ENCODE assay signal across 1 mouse cellular context in genomic region chr11:58235152-58235551, GRCm38 (mm10).
TF ChIP-seq lines count a peak whose summit lies in the region.

No protein-coding gene starts in this region.

TF ChIP-seq in CH12.LX, 34 proteins besides CTCF, POLR2A, EP300 and RAD21:
- TF ChIP-seq UBTF (IDR thresholded peaks at IDR 0.05; ENCODE audit: low read depth, low read length) (no peak), MEF2A (IDR thresholded peaks at IDR 0.05; ENCODE audit: borderline replicate concordance, low read depth, low read length) (peak; percentile 82), SMC3 (IDR thresholded peaks at IDR 0.05; ENCODE audit: low read depth, low read length) (peak; percentile 95), POLR2AphosphoS2 (IDR thresholded peaks at IDR 0.05; ENCODE audit: low read depth, low read length) (no peak), ZKSCAN1 (IDR thresholded peaks at IDR 0.05; ENCODE audit: borderline replicate concordance, low read depth, low read length) (no peak), CHD1 (IDR thresholded peaks at IDR 0.05; ENCODE audit: low read depth, low read length) (no peak), JUND (conservative IDR thresholded peaks at IDR 0.05; ENCODE audit: low read depth, low read length) (peak; percentile 70), MAZ (IDR thresholded peaks at IDR 0.05; ENCODE audit: low read depth, low read length) (peak; percentile 88), ETS1 (conservative IDR thresholded peaks at IDR 0.05; ENCODE audit: low read depth, low read length) (peak; percentile 48), USF2 (conservative IDR thresholded peaks at IDR 0.05; ENCODE audit: low read depth, low read length) (no peak), ZC3H11A (IDR thresholded peaks at IDR 0.05; ENCODE audit: low read depth, low read length) (peak; percentile 66), KAT2A (IDR thresholded peaks at IDR 0.05; ENCODE audit: insufficient replicate concordance, low read length) (no peak), ZMIZ1 (IDR thresholded peaks at IDR 0.05; ENCODE audit: low read depth, low read length) (no peak), RCOR1 (conservative IDR thresholded peaks at IDR 0.05; ENCODE audit: low read depth, low read length) (0 out of 2 replicates have a peak, but pooled peaks have one; percentile 74), ELF1 (IDR thresholded peaks at IDR 0.05; ENCODE audit: low read depth, low read length) (peak; percentile 75), HCFC1 (IDR thresholded peaks at IDR 0.05; ENCODE audit: low read depth, low read length) (peak; percentile 52; the same call in 1 of the 2 replicates), BHLHE40 (IDR thresholded peaks at IDR 0.05; ENCODE audit: low read depth, low read length) (no peak; the same call in 1 of the 2 replicates), TBP (conservative IDR thresholded peaks at IDR 0.05; ENCODE audit: low read depth, low read length) (no peak), ZNF384 (IDR thresholded peaks at IDR 0.05; ENCODE audit: low read depth, low read length) (peak; percentile 45; the same call in 1 of the 2 replicates), CHD2 (IDR thresholded peaks at IDR 0.05; ENCODE audit: low read length) (no peak), JUN (IDR thresholded peaks at IDR 0.05; ENCODE audit: insufficient read depth, low read depth, low read length) (no peak), MXI1 (IDR thresholded peaks at IDR 0.05; ENCODE audit: low read depth, low read length) (peak; percentile 91), NELFE (IDR thresholded peaks at IDR 0.05; ENCODE audit: low read depth, low read length) (peak; percentile 54; the same call in 1 of the 2 replicates), PAX5 (IDR thresholded peaks at IDR 0.05; ENCODE audit: low read length) (no peak), SIN3A (IDR thresholded peaks at IDR 0.05; ENCODE audit: low read length) (no peak; the same call in 1 of the 2 replicates), TCF12 (IDR thresholded peaks at IDR 0.05; ENCODE audit: low read depth, low read length) (peak; percentile 77), NRF1 (IDR thresholded peaks at IDR 0.05; ENCODE audit: low read depth, low read length) (peak; percentile 36; the same call in 1 of the 2 replicates), E2F4 (IDR thresholded peaks at IDR 0.05; ENCODE audit: insufficient replicate concordance, low read depth, low read length) (peak; percentile 72; the same call in 1 of the 2 replicates), MAFK (IDR thresholded peaks at IDR 0.05; ENCODE audit: insufficient replicate concordance, low read length) (no peak; the same call in 1 of the 2 replicates), MYC (IDR thresholded peaks at IDR 0.05; ENCODE audit: low read depth, low read length) (peak; percentile 90; the same call in 1 of the 2 replicates), GABPA (IDR thresholded peaks at IDR 0.05; ENCODE audit: insufficient replicate concordance, low read depth, low read length) (no peak), USF1 (IDR thresholded peaks at IDR 0.05; ENCODE audit: low read depth, low read length) (no peak; the same call in none of the 2 replicates), MAX (IDR thresholded peaks at IDR 0.05; ENCODE audit: low read length) (peak; percentile 94), IRF4 (IDR thresholded peaks at IDR 0.05; ENCODE audit: low read depth, low read length) (peak; percentile 87)
